Mouse (Mus musculus): Measurements from ENCODE around the gene Gpr108.
A peak's percentile ranks its signal among the peaks of the same experiment; 100 is the strongest.

Gene Gpr108

DNA sequence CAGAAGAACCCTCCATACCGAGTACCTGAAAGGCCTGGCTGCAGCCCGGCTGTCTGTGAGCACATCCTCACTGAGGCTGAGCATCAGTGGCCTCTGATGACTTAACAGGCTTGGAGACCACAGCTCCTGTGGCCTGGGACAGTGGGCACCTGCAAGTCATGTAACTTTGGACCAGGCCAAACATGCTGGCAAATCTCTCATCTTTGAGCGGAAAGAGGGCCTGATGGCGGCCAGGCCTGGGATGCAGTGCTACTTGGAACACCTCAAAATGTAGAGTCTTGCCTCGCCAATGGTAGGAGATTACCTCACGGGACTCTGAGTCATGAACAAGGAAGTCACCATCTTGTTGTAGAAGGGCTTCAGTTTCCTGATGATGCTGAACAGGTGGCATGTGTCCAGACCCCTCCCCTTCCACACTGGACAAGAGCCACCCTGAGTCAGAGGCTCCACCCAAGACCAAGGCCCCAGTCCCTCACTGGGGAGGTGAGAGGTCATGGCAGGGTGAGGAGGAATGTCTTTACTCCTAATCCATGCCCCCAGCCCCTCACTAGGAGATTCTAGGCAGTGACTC lies 19.4 kb upstream of the Gpr108 start:
- no peak for DNase-seq

DNA sequence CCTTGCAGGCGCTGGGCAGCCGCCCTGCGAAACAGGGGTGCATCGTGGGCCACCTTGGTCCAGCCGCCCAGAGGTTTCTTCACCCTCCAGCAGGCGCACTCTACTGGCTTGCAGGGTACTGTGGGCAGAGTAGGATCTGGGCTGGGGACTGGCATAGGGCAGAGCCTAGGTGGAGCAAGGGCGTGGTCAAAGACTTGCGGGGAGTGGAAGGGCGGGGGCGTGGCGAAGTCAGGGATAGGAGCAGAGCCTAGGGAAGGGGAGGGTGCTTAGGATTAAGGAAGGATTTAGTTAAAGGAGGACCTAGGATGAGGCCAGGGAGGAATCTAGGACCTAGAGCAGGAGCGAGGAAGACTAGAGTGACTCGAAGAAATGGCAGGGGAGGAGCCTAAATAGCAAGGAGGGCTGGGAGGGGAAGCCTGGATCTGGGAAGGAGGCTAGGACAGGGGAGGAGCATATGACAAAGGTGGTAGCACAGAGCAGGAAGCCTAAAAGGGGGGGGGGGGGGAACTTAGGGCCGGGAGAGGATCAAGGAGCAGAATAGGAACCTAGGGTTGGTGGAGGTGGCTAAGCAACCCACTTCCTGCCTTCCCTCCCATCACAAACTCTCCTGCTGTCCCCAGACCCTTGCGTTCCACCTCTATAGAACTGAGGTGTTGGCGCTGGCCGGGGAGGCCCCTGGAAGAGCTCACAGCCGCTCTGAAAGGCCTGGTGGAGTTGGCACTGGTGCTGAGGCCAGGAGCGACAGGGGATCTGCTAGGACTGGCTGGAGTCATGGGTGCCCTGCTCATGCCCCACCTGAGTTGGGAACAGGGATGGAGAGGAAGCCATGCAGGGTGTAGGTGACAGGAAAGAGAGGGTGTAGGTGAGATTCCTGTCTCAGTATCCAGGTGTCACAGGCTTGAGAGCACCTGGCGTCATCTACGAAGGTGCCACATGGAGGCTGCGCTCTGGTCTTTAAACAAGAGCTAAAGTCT lies 17.0 kb upstream of the Gpr108 start:
- DNase-seq, result peak; percentile 50 to 51

DNA sequence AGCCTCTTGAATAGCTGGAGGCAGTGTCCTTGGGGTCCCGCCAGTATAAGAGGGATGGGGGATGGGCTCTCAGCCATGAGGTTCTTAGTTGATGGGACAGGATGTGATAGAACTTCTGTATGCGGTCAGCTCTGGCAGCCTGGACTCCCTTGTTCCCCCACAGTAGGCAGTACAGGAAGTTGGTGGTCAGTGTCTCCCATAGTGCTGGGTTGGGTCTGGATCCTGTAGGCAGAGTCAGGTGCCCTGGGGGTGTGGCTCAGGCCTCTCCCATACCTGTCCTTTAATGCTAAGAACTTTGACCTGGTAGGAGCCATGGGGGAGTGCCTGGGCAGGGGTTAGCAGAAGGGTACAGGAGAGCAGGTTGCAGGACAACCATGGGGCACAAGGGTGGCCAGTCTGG lies 15.9 kb upstream of the Gpr108 start:
- no peak for DNase-seq

DNA sequence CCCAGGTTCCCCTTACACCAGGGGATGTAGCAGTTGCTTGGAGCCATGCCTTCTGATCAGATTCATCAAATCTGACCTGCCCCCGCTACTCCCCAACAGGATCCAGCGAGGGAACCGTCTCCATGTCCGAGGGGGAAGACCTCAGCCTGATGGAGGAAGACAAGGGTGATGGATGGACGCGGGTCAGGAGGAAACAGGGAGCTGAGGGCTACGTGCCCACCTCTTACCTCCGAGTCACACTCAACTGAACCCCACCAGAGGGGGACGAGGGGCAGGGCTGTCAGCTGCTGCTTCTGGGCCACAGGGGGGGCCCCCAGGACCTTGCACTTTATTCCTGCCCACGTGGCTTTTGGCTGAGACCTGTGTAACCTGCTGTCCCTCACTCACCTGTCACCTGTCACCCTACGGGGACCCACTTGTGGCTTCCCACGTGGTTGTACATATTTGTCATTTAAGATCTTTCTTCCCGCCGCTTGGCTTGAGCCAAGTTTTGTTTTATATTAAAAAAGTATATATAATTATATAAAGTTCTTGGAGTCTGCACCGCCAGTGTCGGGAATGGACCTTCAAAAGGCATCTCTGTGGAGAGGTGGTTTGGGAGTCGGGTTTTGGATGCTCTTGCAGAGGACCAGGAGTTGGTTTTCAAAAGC lies 14.8 kb upstream of the Gpr108 start:
- no peak for DNase-seq

DNA sequence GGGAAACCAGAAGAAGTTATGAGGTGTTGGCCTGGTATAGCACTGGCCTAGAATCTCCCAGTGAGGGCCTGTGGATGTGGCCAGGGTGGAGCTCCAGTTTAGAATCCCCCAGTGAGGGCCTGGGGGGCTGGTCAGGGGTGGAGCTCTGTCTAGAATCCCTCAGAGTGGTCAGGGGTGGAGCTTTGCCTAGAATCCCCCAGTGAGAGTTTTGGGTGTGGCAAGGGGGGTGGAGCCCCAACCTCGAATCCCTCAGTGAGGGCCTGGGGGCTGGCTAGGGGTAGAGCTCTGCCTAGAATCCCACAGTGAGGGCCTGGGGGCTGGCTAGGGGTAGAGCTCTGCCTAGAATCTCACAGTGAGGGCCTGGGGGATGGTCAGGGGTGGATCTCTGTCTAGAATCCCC lies 13.6 kb upstream of the Gpr108 start:
- DNase-seq, result no peak

DNA sequence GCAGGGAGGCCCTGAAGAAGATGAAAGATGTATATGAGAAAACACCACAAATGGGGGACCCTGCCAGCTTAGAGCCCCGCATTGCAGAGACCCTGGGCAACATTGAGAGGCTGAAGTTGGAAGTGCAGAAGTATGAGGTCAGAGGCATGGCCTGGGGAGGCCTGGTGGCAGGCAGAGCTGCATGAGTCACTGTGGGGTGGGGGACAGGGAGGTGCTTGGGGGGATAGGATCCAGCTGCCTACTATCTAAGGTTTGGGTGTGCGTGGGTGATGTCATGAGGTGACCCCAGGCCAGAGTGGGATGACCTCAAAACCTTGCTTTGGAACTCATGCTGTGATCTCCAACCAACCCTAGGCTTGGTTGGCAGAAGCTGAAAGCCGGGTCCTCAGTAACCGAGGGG lies 13.0 kb upstream of the Gpr108 start:
- no peak for DNase-seq

DNA sequence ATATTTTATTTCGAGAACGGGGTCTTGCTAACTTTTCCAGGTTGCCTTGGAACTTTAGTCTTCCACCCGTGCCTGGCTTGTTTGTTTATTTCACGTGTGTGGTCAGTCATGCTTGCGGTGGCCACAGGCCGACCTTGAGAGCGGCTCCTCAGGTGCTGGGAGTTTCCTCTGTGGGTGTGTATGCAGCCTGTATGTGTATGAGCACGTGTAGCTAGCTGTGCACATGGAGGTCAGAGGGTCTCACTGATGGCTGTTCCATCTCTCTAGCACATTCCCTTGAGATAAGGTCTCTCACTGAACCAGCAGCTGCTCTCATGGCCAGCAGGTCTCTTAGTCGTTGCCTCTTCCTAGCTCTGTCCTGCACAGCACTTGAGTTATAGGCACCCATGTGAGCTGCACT lies 12.1 kb upstream of the Gpr108 start:
- no peak for DNase-seq

DNA sequence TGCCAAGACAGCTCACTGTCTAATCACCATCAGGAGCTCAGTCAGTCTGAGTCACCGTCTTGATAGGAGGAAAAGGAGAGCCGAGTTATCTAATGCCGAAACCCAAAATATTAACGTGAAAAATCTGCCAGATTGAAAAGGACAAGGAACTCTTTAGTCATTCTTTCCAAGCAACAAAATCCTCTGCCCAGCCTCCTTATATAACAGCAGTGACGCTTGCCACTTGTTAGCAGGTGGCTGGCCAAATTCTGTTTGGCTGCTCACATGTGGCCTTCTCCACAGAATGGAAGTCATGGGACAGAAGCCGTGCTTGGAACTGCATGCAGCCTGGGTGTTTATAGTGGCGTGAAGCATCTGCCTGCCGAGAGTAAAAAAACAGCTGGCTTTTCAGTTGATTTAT lies 11.5 kb upstream of the Gpr108 start:
- DNase-seq, result no peak

DNA sequence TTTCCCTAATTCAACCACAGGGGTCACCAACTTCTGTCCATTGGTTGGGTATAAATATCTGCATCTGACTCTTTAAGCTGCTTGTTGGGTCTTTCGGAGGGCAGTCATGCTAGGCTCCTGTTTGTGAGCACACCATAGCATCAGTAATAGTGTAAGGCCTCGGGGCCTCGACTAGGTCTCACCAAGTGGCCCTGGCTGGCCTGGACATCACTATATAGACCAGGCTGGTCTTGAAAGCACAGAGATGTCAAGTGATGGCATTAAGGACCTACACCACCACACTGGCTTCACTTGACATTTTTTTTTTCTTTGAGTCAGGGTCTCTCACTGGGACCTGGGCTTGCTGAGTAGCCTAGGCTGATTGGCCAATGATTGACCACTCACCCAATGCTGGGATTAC lies 9.9 kb upstream of the Gpr108 start:
- no peak for DNase-seq

DNA sequence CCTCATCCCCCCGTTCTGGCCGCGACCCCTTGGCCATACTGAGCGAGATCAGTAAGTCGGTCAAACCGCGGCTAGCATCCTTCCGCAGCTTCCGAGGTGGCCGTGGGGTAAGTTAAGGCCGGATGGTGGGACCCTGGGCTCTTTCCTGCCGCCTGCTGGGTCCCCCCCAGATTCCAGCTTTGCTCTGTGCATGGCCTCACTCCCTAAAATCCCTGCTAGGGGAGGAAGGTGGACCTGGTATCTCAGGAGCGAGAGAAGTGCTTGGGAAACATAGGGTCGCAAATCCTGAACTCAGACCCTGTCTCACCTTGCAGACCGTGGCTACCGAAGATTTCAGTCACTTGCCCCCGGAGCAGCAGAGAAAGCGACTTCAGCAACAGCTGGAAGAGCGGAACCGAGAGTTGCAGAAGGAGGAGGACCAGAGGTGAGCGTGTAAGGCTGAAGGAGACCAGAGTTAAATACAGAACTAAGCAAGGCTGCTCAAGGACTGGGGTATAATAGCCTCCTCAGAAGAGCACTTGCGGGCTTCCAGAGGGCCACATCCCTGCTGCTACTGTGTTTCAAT lies 8.8 kb upstream of the Gpr108 start:
- DNase-seq, result no peak

DNA sequence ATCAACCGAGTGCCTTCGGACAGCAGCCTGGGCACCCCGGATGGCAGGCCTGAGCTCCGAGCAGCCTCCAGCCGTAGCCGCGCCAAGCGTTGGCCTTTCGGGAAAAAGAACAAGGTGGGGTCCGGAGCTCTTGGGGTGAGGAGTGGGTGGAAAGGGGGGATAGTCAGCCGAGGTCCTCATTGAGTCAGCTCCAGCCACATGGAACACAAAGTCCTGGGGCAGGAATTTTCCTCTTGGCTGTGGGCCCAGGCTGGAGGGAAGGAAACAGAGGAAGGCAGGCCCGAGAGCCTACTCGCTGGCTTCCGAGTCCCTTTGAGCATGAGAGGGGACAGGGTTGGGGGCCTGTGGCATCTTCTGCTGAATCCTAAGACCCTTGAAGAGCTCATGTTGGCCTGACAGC lies 7.1 kb upstream of the Gpr108 start:
- no peak for DNase-seq

DNA sequence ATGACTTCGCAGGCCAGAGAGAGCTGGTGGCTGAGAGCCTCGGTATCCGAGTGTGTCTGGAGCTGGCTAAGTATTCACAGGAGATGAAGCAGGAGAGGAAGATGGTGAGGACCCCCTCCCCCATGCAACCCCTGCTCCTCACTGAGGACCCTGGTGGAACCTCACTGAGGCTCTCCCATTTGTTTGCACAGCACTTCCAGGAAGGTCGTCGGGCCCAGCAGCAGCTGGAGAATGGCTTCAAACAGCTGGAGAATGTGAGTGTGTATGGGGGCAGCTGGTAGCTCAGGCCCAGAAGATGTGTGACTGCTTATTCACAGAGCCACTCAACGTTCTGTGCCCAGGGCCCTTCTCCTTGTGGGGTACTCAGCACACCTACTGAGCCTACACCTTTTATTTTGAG lies 5.1 kb upstream of the Gpr108 start:
- no peak for DNase-seq

DNA sequence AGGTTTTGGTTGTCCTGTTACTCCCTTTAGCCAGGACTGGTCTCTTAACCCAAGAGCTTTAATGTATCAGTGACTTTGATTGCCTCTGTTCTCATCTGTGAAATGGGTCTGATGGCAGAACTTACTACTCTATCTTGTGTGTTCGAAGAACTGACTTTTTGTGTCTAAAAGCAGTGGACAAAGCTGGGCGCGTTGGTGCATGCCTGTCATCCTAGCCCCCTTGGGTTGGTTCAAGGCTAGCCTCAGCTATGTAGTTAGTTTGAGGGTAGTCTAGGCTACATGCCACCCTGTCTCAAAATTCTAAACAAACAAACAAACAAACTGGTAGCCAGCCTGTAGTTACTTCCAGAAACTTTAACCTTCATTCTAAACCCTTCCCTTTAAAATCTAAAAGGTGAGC lies 3.2 kb upstream of the Gpr108 start:
- DNase-seq, result no peak

DNA sequence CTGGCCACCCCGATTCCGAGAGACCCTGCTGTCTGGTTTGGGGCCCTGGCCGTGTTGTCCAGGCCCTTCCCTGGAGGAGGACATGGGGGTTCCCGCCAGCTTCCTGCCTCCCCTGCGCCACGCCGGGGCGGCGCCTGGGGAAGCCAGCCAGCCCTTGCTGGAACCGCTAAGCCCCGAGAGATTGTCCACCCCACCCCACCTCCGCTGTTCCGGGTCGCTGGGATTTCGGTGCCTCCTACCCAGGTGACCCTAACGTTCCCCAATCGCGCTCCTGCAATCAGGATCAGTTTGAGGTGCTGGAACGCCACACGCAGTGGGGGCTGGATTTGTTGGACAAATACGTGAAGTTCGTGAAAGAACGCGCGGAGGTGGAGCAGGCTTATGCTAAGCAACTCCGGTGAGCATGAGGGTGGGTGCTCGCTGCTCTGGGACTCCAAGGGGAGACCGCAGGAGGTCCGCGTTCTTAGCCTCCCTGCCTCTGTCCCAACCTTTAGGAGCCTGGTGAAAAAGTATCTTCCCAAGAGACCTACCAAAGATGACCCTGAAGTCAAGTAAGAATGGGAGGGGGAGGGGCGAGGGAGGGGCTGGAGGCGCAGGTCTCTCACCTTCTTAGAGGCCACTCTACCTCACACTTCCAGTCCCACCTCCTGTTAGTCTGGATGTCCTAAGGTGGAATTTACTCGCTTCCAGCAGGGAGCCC lies 2.4 kb upstream of the Gpr108 start:
- DNase-seq, result peak in 1 of 2 experiments; percentile 28

DNA sequence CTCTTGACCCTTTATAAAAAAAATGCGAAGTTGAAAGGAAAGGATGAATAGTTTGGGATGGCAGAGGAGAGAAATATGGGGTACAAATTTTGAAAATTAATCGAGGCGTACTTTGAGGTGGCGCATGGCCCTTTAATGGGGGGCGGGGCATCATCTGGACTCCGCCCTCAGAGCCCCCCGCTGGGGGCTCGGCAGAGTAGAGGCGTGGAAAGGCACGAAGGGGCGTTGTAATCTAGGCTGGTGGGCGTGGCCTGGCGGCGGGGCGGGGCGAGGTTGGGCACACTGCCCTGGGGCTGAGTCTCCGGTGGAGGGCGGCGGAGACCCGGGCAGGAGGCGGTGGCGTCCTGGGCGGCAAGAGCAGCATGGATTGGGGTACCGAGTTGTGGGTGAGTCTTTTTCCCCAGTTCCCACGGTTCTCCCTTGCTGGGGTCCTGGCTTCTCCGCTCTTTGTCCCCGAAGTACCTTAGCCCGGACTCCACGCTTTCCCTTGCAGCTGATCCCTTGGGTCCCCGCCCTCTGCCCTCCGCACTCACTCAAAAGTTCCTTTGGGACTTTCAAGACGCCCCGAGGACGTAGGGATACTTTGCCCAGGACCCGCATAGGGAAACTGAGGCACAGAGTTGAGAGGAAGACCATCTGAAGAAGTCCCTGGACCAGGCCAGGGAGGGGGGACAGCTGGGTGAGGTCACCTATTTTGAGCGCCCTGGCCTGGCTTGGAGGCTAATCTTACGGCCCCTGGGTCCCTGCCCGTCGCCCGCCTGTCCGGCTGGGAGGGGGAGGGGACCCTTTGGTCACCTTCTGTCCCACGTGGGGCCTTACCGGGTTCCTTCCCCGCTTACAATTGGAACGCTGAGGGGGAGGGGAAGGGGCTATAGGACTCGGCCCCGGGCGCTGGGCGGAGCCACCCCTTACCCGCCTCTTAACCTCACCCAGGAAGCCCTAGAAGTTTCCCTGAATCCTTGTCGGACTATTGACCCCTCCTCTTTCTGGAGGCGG lies 1.2 kb upstream of the Gpr108 start, which contains the start of gene Trip10:
Gene Trip10, plus strand, starts transcription at position 270 of the 996 bp plus-strand sequence.
- peak; percentile 95 to 100 for DNase-seq

DNA sequence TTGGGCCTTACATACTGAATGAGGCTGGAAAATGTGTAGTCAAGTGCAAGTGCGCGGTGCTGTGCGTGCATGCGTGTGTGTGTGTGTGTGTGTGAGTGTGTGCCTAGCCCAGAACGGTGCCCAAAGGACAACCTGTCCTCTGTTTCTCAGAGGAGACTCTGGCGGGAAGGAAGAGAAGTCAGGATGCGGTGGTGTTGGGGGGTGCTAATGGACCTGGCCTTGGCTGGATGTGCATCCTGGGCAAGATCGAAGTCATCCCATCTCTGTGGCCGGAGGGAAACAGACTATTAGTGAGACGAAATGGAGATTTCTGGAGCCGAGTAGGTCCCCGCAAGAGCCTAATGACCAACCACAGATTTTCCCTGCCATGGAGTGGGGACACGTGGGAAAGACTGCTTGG lies 525 bp upstream of the Gpr108 start:
- peak in 1 of 2 experiments; percentile 32 for DNase-seq

DNA sequence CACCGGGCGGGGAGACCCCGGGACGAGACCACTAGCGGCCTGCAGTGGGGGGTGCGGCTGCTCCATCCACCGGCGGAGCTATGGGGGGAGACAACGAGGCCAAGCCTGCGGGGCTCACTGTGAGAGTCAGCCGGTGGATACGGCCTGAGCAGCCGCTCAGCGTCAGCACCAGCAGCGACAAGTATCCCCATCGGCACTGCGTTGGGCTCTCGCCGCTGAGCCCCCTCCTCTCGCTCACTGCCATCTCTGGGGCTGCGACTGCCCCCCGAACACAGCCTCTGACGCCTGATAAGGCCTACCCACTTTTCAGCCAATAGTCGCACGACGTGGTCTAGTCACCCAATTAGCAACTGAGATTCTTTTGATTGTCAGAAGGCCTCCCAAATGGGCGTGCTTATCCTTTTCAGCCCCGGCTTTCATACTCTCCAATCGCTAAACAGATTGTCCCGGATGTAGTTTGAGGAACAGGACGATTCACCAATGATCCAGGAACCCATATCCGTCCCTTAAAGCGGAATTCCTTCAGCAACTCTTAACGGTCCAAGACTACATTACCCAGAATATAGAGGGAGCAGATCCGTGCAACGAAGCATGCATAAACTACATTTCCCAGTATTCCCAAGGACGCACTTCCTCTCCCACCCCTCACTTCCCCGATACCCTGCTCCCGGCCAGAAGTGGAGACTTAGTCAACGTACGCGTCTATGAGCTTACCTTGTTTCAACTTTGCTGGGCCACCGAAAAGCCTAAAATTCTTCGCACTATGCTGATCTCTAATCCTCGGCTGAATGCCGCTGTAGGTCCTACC lies 649 bp downstream of the Gpr108 start:
- peak; percentile 75 to 78 for DNase-seq

DNA sequence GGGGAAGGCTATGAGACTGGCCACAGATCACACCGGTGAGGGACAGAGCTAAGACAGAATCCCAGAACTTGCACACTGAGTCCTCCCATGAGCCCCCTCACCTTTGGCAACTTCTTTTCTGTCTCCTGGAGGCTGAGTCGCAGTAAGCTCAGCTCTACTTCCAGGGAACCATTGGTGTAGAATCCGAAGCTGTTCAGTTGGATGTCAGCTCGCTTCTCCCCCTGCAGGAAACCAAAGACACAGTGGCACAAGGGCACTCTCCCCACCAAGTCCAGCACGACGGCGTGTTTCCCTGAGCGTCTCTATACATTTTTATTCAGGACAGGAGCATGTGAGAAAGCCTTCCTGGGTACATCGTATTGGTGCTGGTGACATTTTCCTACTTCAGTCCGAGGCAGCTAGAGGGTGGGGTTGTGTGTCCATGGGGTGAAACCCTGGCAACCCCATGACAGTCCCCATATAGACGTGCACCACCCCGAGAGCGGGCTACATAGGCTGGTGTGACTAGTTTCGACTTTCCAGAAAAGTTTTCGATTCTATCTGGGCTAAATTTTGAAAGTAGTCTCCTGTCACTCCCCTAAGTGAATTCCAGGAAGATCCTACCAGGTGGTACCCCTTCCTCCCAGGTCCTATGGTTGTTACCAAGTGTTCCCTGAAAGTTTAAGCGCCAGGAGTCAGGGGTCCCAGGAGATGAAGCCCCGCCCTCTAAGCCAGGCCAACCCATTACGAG lies 1.4 kb downstream of the Gpr108 start:
- no peak for DNase-seq

DNA sequence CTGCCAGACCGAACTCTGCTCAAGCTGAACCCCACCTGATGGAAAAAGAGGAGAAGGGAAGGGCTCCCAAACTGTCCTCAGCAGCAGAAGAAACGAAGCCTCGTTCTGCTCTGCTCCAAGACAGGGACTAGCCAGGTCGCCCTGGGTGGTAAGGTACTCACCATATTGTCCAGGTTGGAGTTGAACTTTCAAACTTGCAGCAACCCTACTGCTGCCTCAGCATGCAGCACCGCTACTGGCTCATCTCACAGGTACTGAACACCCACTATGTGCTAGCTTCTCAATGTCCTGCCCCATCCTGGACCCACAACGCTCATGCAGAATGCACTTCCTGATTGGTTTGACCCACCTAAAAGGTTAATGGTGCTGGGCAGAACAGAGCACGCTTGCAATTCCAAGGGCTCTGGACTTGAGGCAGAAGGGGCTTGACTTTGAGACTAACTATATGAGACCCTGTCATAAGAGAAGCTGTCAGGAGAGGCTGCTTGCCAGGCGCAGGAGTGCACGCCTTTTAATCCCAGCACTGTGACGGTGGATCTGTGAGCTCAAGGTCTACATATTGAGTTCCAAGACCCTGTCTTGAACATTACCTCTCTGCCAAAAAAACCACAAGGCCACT lies 2.8 kb downstream of the Gpr108 start:
- no peak for DNase-seq
